Mouse (Mus musculus) intestine, embryonic 16.5 days (tissue): Measurements from ENCODE around the gene Mamstr. TPM values are rescaled to one million over a fixed set of nuclear protein-coding genes. Genes with fewer than 3 reads are reported as not detected.
A peak's percentile ranks its signal among the peaks of the same experiment; 100 is the strongest.

Experiments
- ATAC-seq: fragments of 200-750 bp; cut with Nextera tagmentation; 2 replicates; pipeline ENCODE4 v1.8.0; 2017; ENCODE audit warnings: moderate TSS enrichment, moderate library complexity
- H3K27ac ChIP-seq: fragments of 300-500 bp; sonication (generic); 2 replicates; pipeline ENCODE4 v1.5.1; 2014; ENCODE audit warnings: mild to moderate bottlenecking, low read length
- H3K27me3 ChIP-seq: fragments of 300-500 bp; sonication (generic); replicated peaks from 2 replicates; pipeline ENCODE4 v1.6.1; 2014; ENCODE audit warnings: low read length, control low read depth, mixed read lengths; ENCODE audit not compliant: control insufficient read depth, insufficient read depth
- H3K36me3 ChIP-seq: fragments of 300-500 bp; sonication (generic); 2 replicates; pipeline ENCODE4 v1.6.1; 2014; ENCODE audit warnings: low read length, control low read depth; ENCODE audit not compliant: control insufficient read depth, insufficient read depth
- H3K4me1 ChIP-seq: fragments of 300-500 bp; sonication (generic); 2 replicates; pipeline ENCODE4 v1.6.1; 2014; ENCODE audit warnings: low read length, control low read depth, mixed read lengths; ENCODE audit not compliant: control insufficient read depth, insufficient read depth
- H3K4me2 ChIP-seq: fragments of 300-500 bp; sonication (generic); 2 replicates; pipeline ENCODE4 v1.6.1; 2014; ENCODE audit warnings: low read depth, low read length, control low read depth
- H3K4me3 ChIP-seq: fragments of 300-500 bp; sonication (generic); 2 replicates; pipeline ENCODE4 v1.5.1; 2014; ENCODE audit warnings: mild to moderate bottlenecking, low read length
- H3K9ac ChIP-seq: fragments of 300-500 bp; sonication (generic); 2 replicates; pipeline ENCODE4 v1.6.1; 2014; ENCODE audit warnings: low read depth, low read length
- H3K9me3 ChIP-seq: fragments of 300-500 bp; sonication (generic); 2 replicates; pipeline ENCODE4 v1.6.1; 2016; ENCODE audit warnings: low read length, control low read depth; ENCODE audit not compliant: control insufficient read depth
- WGBS: fragments of 180-500 bp; shearing (Covaris S2); extraction: QIAGEN DNeasy Blood & Tissue Kit; methylation state at CpG from one replicate; pipeline ENCODE4 v1.1.7; 2014; 5-methylcytosine and 5-hydroxymethylcytosine counted together
- polyA plus RNA-seq: library from polyadenylated mRNA; unstranded; fragments of >200 nt; fragmentation: Nextera tagmentation; extraction: Ambion mirVana; gene quantifications from 2 replicates; pipeline ENCODE4 v1.2.1, GENCODE M21; 2015

Gene Mamstr
- polyA plus RNA-seq = 5.0 and 6.3 TPM in 2 replicates

GRCm38 (mm10) chr7:45639561-45640027 lies at the start of gene Mamstr:
Gene Mamstr (plus strand): TSS chr7:45639977.
- Histone ChIP-seq H3K4me3 (no peak within 1 kb of the TSS), H3K9me3 (no peaks in the 10 kb centered on the region), H3K27ac (no peak within 1 kb of the TSS), H3K9ac (no peak within 1 kb of the TSS), H3K4me2 (no peak within 1 kb of the TSS), H3K36me3 (no peaks in the 10 kb centered on the region; the same call in 1 of the 2 replicates), H3K27me3 (no peaks in the 10 kb centered on the region), H3K4me1 (peaks cover 36% of the 10 kb centered on the region)
- ATAC-seq = no peak
- 28% methylated on average over 19 of the region's 19 CpGs for WGBS

- H3K27me3 ChIP-seq = no peaks in the 10 kb centered on the region
- H3K36me3 ChIP-seq = peaks cover 2% of the 10 kb centered on the region; the same call in 1 of the 2 replicates
- no peak overlapping the region for H3K4me3 ChIP-seq
- no peak overlapping the region for H3K9ac ChIP-seq
- no peak overlapping the region for H3K27ac ChIP-seq
- no peaks in the 10 kb centered on the region for H3K4me1 ChIP-seq
- H3K4me2 ChIP-seq = no peak overlapping the region
- no peaks in the 10 kb centered on the region for H3K9me3 ChIP-seq
- 57% methylated on average over 3 of the region's 3 CpGs for WGBS
- ATAC-seq = no peak
Observed at GRCm38 (mm10) chr7:45590874-45591273, 48.9 kb upstream of the Mamstr start.

GRCm38 (mm10) chr7:45591880-45592279 lies 47.9 kb upstream of the Mamstr start:
- 73% methylated on average over 7 of the region's 7 CpGs for WGBS
- Histone ChIP-seq H3K9ac (no peak overlapping the region), H3K4me1 (no peaks in the 10 kb centered on the region), H3K4me2 (no peak overlapping the region), H3K9me3 (no peaks in the 10 kb centered on the region), H3K27me3 (no peaks in the 10 kb centered on the region), H3K27ac (no peak overlapping the region), H3K36me3 (no peaks in the 10 kb centered on the region), H3K4me3 (no peak overlapping the region)
- ATAC-seq = no peak

- no peak for ATAC-seq
- WGBS = 25% methylated on average over 10 of the region's 10 CpGs
- Histone ChIP-seq H3K36me3 (no peaks in the 10 kb centered on the region), H3K27me3 (no peaks in the 10 kb centered on the region), H3K9me3 (no peaks in the 10 kb centered on the region), H3K9ac (no peak overlapping the region), H3K27ac (no peak overlapping the region), H3K4me3 (no peak overlapping the region), H3K4me1 (no peaks in the 10 kb centered on the region), H3K4me2 (no peak overlapping the region)
Observed at GRCm38 (mm10) chr7:45593118-45593815, 46.5 kb upstream of the Mamstr start.

- Histone ChIP-seq H3K27me3 (no peaks in the 10 kb centered on the region), H3K9ac (no peak overlapping the region), H3K9me3 (no peaks in the 10 kb centered on the region), H3K4me1 (peaks cover 10% of the 10 kb centered on the region; the same call in 1 of the 2 replicates), H3K27ac (no peak overlapping the region), H3K4me3 (no peak overlapping the region), H3K36me3 (no peaks in the 10 kb centered on the region), H3K4me2 (no peak overlapping the region)
- ATAC-seq = no peak
- WGBS = 89% methylated on average over 4 of the region's 4 CpGs
Observed at GRCm38 (mm10) chr7:45595176-45595575, 44.6 kb upstream of the Mamstr start.

- Histone ChIP-seq H3K36me3 (no peaks in the 10 kb centered on the region), H3K4me3 (no peak overlapping the region), H3K4me1 (peaks cover 10% of the 10 kb centered on the region; the same call in 1 of the 2 replicates), H3K9ac (no peak overlapping the region), H3K27ac (no peak overlapping the region), H3K4me2 (no peak overlapping the region), H3K9me3 (no peaks in the 10 kb centered on the region), H3K27me3 (0 out of 2 replicates have a peak, but pooled peaks cover 2% of the 10 kb centered on the region)
- no peak for ATAC-seq
- 69% methylated on average over 1 of the region's 1 CpGs for WGBS
Observed at GRCm38 (mm10) chr7:45596107-45596506, 43.7 kb upstream of the Mamstr start.

- Histone ChIP-seq H3K4me3 (no peak overlapping the region), H3K4me2 (no peak overlapping the region), H3K27me3 (0 out of 2 replicates have a peak, but pooled peaks cover 2% of the 10 kb centered on the region), H3K4me1 (peaks cover 13% of the 10 kb centered on the region), H3K9ac (no peak overlapping the region), H3K27ac (no peak overlapping the region), H3K9me3 (no peaks in the 10 kb centered on the region), H3K36me3 (no peaks in the 10 kb centered on the region)
- WGBS = 89% methylated on average over 5 of the region's 5 CpGs
- no peak for ATAC-seq
Observed at GRCm38 (mm10) chr7:45597013-45597412, 42.8 kb upstream of the Mamstr start.

GRCm38 (mm10) chr7:45597527-45597926 lies 42.2 kb upstream of the Mamstr start:
- WGBS = 93% methylated on average over 6 of the region's 6 CpGs
- Histone ChIP-seq H3K27ac (no peak overlapping the region), H3K36me3 (no peaks in the 10 kb centered on the region), H3K4me2 (no peak overlapping the region), H3K9me3 (no peaks in the 10 kb centered on the region), H3K4me3 (no peak overlapping the region), H3K9ac (no peak overlapping the region), H3K4me1 (peaks cover 13% of the 10 kb centered on the region), H3K27me3 (0 out of 2 replicates have a peak, but pooled peaks cover 2% of the 10 kb centered on the region)
- no peak for ATAC-seq

- Histone ChIP-seq H3K36me3 (no peaks in the 10 kb centered on the region), H3K4me2 (peak overlapping the region; percentile 35), H3K4me3 (no peak overlapping the region; the same call in 1 of the 2 replicates), H3K9me3 (no peaks in the 10 kb centered on the region), H3K27ac (no peak overlapping the region), H3K4me1 (peaks cover 13% of the 10 kb centered on the region), H3K27me3 (0 out of 2 replicates have a peak, but pooled peaks cover 2% of the 10 kb centered on the region), H3K9ac (peak overlapping the region; percentile 33; the same call in 1 of the 2 replicates)
- 34% methylated on average over 18 of the region's 18 CpGs for WGBS
- peak; percentile 78 for ATAC-seq
Observed at GRCm38 (mm10) chr7:45598960-45599879, 40.6 kb upstream of the Mamstr start.
